Mouse (Mus musculus): ENCODE data around the gene Ttc41. TPM values are rescaled to one million over a fixed set of nuclear protein-coding genes. Genes with fewer than 3 reads are reported as not detected.

Gene Ttc41
- total RNA-seq, 1 experiment from 2014 or later, result 2.8 TPM

GRCm38 (mm10) chr10:86815133-86815532 lies 109.5 kb downstream of the Ttc41 start:
- ATAC-seq (replicated peaks; ENCODE audit: low read depth, poor library complexity, severe bottlenecking), result no peak

GRCm38 (mm10) chr10:86819649-86820165 lies 114.1 kb downstream of the Ttc41 start:
- peak; percentile 23; the same call in 1 of the 2 replicates for ATAC-seq (replicated peaks; ENCODE audit: low read depth, poor library complexity, severe bottlenecking)

- ATAC-seq (replicated peaks; ENCODE audit: low read depth, poor library complexity, severe bottlenecking), result no peak
These were observed 115.4 kb downstream of the Ttc41 start for GRCm38 (mm10) chr10:86821014-86821413.

- no peak for ATAC-seq (replicated peaks; ENCODE audit: low read depth, poor library complexity, severe bottlenecking)
These were observed 118.5 kb downstream of the Ttc41 start for GRCm38 (mm10) chr10:86824093-86824492.

- ATAC-seq (replicated peaks; ENCODE audit: low read depth, poor library complexity, severe bottlenecking), result no peak
These were observed 119.3 kb downstream of the Ttc41 start for GRCm38 (mm10) chr10:86824871-86825270.

- ATAC-seq (replicated peaks; ENCODE audit: low read depth, poor library complexity, severe bottlenecking), result no peak
These were observed 120.4 kb downstream of the Ttc41 start for GRCm38 (mm10) chr10:86825871-86826522.

Other genes starting within 250 kb of the Ttc41 start
- gene Syn3, start 206.9 kb upstream of the Ttc41 start, total RNA-seq (2017), result 0.37 and 1.6 TPM in 2 replicates
- 724 and 732 TPM in 2 replicates for gene Hsp90b1, start 302 bp upstream of the Ttc41 start, total RNA-seq (2017)
- gene Gm49358, start 58.2 kb downstream of the Ttc41 start, total RNA-seq (2017), result not detected in 2 replicates
- gene Nt5dc3, start 73.2 kb downstream of the Ttc41 start, total RNA-seq (2017), result 3.9 and 22.9 TPM in 2 replicates